Mouse (Mus musculus) lung, postnatal 14 days (tissue): ENCODE data around the gene Pou3f1.
"Not testable (repeated sequence)": the region's sequence is repeated elsewhere in the genome, so short reads cannot be mapped to it uniquely, and the experiment has no call there.

Experiments
- DNase-seq: peaks from one replicate; pipeline ENCODE4 v3.0.0; 2021

Pou3f1 gene

DNA sequence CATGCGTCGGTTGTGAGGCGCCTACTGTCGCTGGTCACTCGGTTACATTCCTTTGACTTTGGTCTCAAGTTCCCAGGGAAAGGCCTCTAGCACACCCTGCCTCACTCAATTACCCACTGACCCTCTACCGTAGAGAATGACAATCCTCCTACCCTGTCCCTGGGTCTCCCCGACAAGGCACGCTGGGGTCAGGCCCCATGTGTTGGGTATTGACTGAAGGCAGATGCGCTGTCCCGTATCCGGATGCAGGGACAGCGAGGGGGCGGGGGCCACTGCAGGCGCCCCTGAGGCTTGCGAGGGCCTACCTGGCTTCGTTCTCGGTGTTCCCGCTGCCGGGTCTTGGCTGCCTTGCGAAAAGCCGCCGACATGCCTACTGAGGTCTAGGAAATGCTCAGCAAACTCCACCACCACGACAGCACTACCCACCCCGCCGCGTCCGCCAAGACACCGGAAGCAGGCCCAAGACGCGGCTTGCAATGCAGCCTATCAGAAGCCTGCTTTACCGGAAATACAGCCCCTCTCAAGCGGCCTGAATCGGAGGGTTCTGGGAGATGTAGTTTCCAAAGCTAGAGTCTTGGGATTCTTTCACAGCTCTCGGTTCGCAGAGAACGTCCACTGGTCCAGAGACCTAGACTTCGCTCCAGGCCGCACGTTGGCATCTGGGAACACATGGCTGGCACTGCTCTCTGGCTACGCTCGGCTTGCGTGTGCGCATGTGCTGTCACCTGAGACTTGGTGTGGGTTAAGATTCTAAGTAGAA, 36.7 kb downstream of the Pou3f1 start, which contains the start of gene Utp11:
TSS of gene Utp11 (minus strand) at position 466 of the 760 bp plus-strand sequence.
- peak; percentile 85 for DNase-seq

DNA sequence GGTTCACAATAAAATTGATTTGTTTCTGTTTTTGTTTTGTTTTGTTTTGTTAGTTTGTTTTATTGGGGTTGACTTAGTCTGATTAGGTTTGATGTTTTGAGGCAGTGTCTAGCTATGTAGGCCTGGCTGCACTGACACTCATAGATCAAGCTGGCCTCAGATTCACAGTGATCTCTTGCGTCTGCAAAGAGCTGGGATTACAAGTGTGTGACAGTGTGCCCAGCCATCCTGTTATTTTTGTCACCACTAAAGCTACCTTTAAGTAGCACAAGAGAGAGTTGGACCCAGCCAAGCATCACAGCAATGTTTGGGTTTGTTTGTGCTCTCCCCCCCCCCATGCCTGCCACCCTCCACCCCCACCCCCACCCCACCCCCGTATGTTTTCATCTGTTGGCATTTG, 38.0 kb downstream of the Pou3f1 start:
- DNase-seq, result no peak

DNA sequence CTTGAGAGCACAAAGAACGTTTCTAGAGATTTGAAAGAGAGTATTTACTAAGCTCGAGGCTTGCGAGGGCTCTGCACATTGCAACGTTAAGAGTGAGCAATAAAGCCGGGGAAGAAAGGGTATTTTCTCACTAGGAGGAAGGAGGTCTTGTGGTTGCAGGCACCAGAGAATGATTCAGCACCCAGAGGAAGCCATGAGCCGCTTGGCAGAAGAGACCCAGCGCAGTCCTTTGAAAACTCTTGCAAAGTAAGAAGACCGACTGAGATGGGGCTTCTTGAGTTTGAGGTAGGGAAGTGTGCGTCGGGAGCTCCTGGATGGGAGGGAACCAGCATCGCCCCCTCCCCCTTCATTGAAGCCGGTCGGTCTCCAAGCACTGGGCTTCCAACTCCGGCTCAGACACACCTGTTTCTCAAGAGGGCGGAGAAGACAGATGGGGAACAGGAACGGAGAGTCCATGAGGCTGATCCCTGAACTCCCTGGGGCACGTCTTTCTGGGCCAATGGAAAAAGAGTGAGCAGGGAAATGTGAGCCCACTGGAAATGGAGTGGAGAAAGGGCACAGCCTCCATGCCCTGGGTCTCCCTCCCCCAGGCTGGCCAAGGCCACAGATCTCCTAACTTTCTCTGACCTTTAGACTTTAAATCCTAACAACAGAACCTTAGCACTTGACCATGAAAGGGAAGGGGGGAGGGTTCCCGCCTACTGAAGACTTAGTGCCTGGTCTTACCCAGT, 39.3 kb downstream of the Pou3f1 start:
- no peak for DNase-seq

DNA sequence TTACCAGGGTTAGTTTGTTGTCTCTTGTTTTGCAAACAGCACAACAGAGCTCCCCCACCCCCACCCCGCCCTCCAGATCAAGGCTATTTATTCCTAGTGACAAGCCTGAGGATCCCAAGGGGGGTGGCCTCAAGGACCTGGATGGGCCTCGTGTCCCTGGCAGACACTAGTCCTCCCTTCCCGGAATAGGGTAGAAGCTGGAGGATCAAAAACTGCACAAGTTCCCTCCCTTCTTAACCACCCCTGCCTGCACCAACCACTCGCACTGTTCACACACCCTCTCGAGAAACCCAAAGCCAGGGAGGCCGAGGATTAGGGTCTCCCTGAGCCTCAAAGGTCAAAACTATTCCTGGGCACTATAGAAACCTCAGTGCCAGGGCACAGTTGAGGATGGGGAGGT, 43.2 kb downstream of the Pou3f1 start:
- DNase-seq, result no peak

DNA sequence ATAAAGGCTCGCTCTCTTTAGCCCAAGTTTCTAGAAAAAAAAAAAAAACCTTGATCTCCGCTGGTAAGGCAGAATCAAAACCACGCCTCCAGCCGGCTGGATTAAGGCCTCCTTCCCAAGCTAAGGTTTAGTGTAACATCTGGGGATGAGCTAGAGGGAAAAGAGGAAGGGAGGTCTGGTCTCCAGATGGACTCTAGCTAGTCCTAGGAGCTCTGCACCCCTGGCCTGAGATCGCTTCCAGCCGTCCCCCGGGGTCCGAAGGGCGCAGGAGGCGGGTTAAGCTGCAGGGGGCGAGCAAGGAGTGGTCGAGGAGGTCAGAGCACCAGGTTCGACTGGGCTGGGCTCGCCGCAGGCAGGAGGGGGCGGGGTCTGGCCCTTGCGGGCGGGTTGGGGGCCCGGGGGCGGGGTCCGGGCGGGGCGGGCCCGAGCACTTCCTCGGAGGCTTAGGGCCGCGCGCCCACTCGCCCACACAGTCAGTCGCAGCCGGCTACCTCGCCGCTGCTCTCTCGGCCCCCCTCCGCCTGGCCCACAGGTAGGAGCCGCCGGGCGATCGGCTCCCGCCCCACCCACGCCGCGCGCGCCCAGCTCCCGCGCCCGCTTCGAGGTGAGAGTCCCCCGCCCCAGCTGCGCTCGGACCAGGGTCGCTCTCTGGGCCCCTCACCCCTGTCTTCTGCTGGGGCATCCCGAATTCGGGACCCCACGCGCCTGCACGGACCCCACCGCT, 43.8 kb downstream of the Pou3f1 start, which contains the start of gene Fhl3:
TSS of gene Fhl3 (plus strand) at position 454 of the 724 bp plus-strand sequence.
- DNase-seq, result peak; percentile 63

DNA sequence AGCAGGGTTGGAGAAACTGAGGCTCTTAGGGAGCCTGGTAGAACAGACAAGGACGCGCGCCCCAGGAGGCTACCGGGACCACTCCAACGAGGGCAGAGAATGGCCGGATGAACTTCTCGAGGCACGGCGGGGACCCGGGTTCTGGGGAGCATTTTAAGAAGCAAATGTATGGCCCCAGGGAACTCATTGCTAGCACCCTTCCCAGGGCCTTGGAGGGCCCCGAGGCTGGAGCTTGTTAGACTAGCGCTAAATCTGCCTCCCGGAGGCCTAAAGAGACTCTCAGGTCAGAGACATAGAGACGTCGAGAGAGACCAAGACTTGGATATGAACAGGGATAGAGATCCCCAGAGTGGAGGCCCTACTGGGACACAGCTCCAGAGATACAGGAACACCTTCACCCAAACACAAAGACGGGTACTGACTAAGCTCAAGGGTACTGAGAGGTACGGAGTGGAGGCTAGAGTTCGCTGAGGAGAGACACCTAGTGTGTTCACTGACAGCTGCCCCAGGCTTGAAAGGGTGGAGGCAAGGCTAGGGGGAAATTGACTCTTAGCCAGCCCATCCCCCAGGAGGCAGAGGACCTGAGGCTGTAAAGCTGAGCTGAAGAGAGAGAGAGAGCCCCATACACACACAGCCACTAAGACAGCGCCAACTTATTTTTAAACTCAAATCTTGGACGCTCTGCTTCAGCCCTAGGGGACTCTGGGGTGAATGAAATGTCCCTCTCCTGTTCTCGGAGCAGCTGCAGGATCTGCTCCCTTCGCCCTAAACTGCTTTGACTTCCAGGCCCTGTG, 44.6 kb downstream of the Pou3f1 start:
- DNase-seq, result no peak

DNA sequence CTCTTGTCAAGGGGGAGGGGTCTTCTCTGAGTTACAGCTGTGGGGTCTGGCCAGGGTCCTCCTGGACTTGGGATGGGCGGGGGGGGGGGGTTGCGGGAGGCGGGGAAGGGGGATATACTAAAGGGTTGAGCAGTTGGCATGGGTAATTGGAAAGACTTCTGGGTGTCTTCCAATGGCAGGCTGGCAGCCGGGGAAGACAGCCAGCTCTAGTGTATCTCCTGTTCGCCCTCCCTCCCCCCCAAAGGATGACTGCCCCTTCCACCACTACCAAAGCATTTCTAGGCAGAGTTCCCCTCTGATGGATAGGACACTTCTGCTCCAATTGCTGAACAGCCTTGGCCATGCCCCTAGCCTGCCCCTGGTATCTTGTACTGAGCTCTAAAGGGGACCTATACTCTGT, 45.3 kb downstream of the Pou3f1 start:
- DNase-seq, result no peak

DNA sequence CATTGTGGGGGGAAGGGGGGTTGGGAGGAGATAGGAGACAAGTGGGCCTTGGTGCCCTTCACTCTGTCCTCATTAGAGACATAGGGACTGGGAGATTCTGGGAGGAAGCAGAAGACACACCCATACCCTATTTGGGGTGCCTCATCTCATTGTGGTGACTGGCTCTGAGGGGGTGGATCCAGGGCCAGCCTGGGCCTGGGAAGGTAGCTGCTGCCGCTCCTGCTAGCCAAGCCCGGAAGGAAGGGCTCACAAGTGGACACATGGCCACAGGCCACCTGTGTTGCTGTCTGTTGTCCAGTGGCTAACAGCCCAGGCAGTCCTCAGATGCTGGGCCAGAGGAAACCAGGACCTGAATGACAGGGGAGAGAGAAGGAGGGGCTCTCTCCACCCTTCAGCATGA, 46.8 kb downstream of the Pou3f1 start:
- no peak for DNase-seq

DNA sequence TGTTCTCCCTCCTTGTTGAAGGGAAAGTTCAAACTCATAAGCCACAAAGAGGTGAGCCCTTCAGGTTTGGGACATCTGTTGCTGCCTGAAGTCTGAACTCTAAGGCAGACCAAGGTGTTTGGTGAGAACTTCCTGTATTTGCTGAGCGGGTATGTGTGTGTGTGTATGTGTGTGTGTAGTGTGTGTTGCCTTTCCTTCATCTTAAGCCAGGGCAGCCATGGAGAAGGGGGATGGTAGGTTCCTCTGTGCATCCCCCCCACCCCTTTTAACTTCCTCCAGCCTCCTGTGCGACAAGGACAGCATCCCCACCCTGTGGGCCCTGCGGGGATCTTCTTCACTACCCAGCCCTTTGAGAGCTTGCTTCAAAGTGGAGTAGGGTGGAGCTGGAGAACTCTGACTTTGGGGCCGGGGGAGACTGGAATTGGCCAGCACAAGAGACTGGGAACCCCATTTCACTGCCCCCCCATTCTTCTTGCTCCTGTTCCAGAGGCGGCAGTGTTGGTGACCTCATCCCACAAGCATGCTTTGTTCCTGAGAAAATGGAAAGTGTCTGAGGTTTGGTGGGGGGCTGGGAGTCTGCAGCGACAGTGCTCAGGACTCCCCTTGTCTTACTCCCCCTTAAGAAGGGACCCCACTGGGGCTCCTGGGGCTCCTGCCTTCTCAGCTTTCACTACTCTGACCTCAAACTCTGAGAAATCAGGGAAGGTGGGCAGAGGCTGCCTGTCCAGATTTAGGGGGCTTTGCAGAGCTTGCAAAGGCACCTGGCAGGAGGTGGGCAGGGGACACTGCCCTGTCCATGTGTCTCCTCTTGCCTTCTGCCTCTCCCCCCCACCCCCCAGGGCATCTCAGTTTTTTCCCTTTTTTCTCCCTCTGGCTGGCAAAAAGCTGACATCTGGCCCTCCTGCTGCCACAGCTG, 47.5 kb downstream of the Pou3f1 start:
- no peak for DNase-seq

DNA sequence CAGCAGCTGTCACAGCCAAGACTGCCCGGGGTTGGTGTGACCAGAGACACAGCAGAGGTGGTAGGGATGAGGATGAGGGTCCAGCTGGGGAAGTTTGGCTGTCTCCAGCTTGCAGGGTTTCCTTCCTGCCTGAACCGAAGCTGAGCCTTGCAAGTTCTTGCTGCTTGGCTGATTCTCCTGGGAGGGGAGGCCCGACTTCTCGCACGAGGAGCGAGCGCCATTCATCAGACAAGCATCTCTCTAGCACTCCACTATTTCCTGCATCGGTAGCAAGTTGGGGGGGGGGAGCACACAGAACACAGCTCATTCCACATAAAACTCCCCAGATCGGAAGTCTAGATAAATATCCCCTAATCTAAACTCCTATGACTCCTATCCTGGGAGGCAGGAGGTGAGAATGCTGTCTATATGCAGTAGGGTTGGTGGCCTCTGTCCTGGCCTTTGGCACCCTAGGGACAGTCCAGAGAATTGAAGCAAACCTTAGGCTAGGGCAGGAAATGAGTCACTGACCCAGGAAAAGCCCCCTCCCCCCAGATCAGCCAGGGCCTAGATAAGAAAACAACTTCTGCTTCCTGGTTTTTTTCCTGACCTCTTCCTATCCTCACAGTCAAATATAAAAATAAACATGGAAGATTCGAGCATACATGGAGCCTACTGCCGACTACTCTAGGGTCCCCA, 48.3 kb downstream of the Pou3f1 start:
- peak; percentile 38 for DNase-seq

DNA sequence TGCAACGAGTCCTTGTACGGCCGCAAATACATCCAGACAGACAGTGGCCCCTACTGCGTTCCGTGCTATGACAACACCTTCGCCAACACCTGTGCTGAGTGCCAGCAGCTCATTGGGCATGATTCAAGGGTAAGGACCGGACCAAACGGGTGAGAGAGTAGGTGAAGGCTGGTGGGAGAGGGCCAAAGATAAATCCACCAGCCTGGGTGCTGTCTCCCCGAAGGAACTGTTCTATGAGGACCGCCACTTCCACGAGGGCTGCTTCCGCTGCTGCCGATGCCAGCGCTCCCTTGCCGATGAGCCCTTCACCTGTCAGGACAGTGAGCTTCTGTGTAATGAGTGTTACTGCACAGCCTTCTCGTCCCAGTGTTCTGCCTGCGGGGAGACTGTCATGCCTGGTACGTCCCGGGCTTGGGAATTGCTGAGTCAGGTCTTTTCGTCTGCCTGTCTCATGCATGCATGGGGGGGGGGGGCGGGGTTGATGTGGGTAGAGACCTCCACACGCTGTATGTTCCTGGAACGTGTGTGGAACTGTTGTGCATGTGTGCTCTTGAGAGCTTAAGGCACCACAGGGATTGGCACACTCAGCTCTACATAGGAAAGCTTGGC, 49.2 kb downstream of the Pou3f1 start:
- DNase-seq, result no peak

DNA sequence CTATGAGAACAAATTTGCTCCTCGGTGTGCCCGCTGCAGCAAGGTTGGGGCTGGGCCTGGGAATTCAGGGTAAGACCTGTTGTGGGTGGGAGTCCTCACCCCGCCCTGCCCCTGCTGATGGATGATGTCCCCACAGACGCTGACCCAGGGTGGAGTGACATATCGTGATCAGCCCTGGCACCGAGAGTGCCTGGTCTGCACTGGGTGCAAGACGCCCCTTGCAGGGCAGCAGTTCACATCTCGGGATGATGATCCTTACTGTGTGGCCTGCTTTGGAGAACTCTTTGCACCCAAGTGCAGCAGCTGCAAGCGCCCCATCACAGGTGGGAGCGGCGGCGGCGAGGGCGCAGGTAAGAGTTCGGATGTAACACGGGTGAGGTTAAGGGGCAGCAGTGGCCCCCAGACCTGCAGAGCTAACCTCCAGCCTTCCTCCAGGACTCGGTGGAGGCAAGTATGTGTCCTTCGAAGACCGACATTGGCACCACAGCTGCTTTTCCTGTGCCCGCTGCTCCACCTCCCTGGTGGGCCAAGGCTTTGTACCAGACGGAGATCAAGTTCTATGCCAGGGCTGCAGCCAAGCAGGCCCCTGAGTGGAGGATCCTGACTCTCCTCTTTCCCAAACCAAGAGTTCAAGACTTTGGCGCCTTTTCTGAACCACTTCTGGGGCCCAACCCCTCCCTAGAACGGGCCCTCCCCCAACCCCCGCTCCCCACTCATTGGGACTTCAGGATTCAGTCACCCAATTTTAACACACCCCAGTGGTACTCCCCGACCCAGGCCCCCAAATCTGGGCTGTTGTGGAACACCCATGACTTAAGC, 51.0 kb downstream of the Pou3f1 start:
- not testable (repeated sequence) for DNase-seq

DNA sequence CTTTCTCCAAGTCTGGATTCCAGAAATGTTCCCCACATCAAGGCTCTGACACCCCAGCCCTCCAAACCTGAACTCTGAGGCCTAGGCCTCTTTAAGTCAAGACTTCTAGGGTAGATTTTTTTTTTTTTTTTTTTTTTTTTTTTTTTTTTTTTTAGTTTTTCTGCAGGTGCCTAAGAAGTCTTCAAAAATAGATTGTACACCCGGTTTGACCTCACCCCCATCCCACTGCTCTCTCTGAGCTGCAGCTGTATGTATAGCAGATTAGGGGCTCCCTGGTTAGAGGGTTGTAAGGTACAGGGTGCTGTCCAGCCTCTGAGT, 51.6 kb downstream of the Pou3f1 start:
- not testable (repeated sequence) for DNase-seq

DNA sequence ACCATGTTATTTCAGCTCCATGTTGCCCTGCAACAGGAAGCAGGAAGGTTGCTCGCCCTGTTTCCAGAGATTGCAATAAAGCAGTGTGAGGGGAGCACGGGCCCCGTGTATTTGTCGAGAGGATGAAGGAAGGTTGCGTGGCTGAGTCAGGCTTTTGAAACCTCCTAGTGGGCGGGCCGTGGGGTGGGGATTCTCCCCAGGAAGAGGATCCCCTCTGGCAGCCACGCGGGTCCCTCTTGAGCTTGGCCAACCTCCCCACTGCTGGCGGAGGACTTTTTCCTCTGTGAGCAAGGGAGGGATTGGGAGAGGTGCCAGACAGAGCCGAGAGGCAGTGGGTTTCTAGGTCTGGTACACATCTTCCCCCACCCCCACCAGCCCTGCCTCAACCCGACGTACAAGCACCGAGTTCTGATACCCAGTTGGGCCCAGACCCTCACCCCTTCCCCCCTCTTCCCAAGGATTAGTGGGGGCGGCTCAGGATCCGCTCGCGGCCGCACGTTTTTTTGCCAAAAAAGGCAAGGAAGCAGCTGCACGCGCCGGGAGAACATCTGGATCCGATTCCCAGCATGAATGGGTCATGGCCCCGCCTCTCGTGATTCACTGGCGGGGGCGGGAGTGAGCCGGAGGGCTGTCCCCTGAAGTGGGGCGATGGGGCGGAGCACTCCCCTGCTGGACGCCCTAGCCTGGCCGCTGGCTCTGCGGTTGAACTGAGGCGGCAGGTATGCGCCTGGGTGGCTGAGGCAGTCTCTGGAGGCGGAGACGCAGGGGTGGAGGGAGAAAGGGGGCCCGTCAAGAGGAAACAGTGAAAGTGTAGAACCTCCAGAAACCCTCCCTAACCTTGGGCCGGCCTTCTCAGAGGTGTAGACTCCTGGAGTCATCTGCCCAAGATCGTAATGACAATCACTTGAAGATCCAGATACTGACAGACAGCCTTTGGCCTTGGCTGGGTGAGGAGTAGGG, 52.2 kb downstream of the Pou3f1 start:
- peak; percentile 87 for DNase-seq

DNA sequence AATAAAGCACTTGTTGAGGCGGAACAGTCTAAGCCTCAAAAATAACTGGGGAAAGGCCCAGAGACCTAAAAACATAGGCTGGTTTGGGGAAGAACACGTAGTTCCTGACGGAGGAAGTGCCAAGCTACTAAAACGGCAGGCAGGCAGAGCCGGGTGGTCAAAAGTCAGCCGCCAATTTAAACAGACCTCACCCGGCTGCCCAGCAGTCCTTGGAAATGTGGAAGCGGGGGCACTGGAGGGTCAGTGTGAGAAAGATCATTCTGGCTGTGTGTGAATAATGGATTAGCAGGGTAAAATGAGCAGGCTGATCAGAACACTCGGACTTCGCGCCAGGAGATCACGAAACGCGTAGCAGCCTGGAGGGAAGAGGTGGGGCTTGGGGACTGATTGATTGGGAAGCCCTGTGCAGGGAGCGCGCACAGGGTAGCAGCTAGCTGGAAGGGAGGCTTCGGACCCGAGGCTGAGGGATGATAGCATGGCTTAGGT, 53.4 kb downstream of the Pou3f1 start:
- DNase-seq, result peak; percentile 39
